Mouse (Mus musculus) neutrophil, adult 65 days (primary cell): ENCODE data around the gene Prss27. TPM values are rescaled to one million over a fixed set of nuclear protein-coding genes. Genes with fewer than 3 reads are reported as not detected.

Experiments
- total RNA-seq: library from RNA; stranded (reverse); gene quantifications from 2 replicates; pipeline ENCODE4 v1.2.4, GENCODE M21; 2023

Prss27 gene
- not detected in 2 replicates for total RNA-seq

DNA sequence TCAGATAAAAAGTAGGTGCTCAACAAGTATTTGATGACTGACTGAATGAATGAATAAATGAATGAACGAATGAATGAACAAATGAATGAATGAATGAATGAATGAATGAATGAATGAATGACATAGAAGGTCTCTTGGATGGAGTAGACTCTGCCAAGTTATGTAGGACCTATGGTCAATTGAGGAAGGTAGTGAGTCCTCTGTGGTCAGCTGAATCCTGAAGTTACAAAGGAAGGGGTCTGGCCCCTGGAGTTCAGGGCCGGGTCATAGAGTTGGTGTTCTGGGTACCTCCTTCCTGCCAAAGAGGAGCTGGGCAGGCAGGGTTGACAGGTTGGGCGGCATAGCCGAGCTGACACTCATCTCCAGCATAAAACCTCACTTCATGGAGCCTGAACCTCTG, at the start of gene Prss27:
TSS of gene Prss27 (plus strand) at position 301 of the 400 bp plus-strand sequence.

DNA sequence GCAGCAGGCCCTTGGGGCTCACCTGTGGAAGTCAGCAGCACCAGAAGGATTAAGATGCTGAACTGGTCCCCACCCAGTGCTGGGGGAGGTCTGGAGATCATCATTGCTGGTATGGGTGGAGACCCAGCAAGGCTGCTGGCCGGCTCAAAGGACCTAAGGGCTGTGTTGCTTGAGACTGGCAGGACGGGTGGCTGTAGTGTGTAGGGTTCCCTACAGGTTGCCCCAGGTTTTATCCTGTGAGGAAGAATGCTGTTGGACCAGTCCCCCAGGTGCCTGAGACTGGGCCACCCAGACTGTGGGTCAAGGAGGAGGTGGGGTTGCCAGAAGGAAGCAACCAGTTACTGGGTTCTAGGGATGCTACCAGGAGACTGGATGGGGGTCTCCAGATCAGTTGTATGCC, 40.0 kb upstream of the Prss27 start, which contains the start of gene Prss22:
TSS of gene Prss22 (minus strand) at position 200 of the 400 bp plus-strand sequence.

DNA sequence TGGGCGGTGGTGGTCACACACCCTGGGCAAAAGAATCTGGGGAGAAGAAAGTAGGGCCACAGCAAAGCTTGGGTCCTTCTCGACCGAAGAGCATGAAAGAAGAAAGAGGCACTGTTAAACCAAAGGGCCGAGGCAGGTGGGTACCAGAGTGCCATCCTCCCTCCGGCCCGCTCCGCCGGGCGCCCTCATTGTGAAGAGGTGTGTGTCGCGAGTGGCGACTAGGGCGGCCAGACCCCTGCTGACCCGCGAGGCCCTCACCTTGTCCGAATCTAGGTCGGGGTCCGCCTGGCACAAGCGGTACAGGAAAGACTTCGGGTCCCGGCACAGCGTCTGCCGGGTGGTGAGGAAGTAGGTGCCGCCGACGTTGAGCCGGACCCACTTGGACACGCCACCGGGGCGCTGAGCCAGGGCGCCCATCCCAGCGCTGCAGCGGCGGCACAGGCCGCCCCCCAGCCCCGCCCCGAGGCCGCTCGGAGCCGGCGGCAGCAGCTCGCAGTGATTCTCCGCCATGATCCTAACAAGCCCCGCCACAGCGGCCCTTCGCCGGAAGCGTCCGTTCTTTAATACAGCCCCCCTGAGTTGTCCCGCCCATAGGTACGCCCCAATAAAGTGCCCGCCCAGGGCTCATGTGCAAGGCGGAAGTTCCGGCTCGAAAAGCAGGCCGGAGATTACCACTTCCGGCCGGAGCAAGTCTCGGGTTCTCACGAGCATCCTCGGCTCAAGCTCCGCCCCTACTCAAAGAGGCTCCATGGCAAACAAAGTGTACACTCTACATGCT, 35.2 kb downstream of the Prss27 start, which contains the start of gene Kctd5:
TSS of gene Kctd5 (minus strand) at position 567 of the 778 bp plus-strand sequence.

Other genes starting within 250 kb of the Prss27 start
- 630 and 877 TPM in 2 replicates for gene Srrm2, start 247.6 kb upstream of the Prss27 start, total RNA-seq
- 121 and 182 TPM in 2 replicates for gene Elob, start 209.0 kb upstream of the Prss27 start, total RNA-seq
- gene Prss33, start 202.1 kb upstream of the Prss27 start, total RNA-seq = not detected in 2 replicates
- gene Prss32, start 194.3 kb upstream of the Prss27 start, total RNA-seq = not detected in 2 replicates
- gene Prss41, start 194.0 kb upstream of the Prss27 start, total RNA-seq = not detected in 2 replicates
- not detected in 2 replicates for gene Prss21, start 170.1 kb upstream of the Prss27 start, total RNA-seq
- gene Dcpp1, start 157.3 kb upstream of the Prss27 start, total RNA-seq = not detected in 2 replicates
- not detected in 2 replicates for gene Dcpp2, start 157.3 kb upstream of the Prss27 start, total RNA-seq
- not detected in 2 replicates for gene Dcpp3, start 120.7 kb upstream of the Prss27 start, total RNA-seq
- not detected in 2 replicates for gene Sbp, start 96.5 kb upstream of the Prss27 start, total RNA-seq
- gene Sbpl, start 82.9 kb upstream of the Prss27 start, total RNA-seq = not detected in 2 replicates
- not detected in 2 replicates for gene Prss30, start 57.6 kb upstream of the Prss27 start, total RNA-seq
- not detected in 2 replicates for gene Prss22, start 40.0 kb upstream of the Prss27 start, total RNA-seq
- gene Kctd5, start 35.3 kb downstream of the Prss27 start, total RNA-seq = 13.0 and 13.8 TPM in 2 replicates
- gene Pdpk1, start 112.8 kb downstream of the Prss27 start, total RNA-seq = 41.2 and 57.5 TPM in 2 replicates
- 64.2 and 79.3 TPM in 2 replicates for gene Amdhd2, start 125.6 kb downstream of the Prss27 start, total RNA-seq
- gene Atp6v0c, start 131.6 kb downstream of the Prss27 start, total RNA-seq = 421 and 428 TPM in 2 replicates
- gene Tbc1d24, start 167.4 kb downstream of the Prss27 start, total RNA-seq = 9.4 and 13.1 TPM in 2 replicates
- 0.23 and 0.82 TPM in 2 replicates for gene Ntn3, start 171.4 kb downstream of the Prss27 start, total RNA-seq
- 9.4 and 12.1 TPM in 2 replicates for gene Tedc2, start 182.7 kb downstream of the Prss27 start, total RNA-seq
- gene Ccnf, start 213.3 kb downstream of the Prss27 start, total RNA-seq = 48.8 and 75.2 TPM in 2 replicates